Mouse (Mus musculus) layer of hippocampus, adult 2 months (tissue): ENCODE measurements around the gene Zcchc17. TPM values are rescaled to one million over a fixed set of nuclear protein-coding genes. Genes with fewer than 3 reads are reported as not detected.
A peak's percentile ranks its signal among the peaks of the same experiment; 100 is the strongest.

Experiments
- DNase-seq, 2 experiments: peaks; one replicate each; pipeline ENCODE4 v3.0.0; 2022; ENCODE audit warnings: low spot score in 2 of 2
- H3K27ac ChIP-seq: fragments of 200-600 bp; 2 replicates; pipeline ENCODE4 v1.8.1; 2022
- H3K4me3 ChIP-seq: fragments of 200-600 bp; 2 replicates; pipeline ENCODE4 v1.8.1; 2022; ENCODE audit warnings: mild to moderate bottlenecking
- CTCF ChIP-seq: fragments of 200-600 bp; conservative IDR thresholded peaks from 2 replicates; pipeline ENCODE4 v1.8.1; 2022; ENCODE audit warnings: antibody characterized with exemption, mild to moderate bottlenecking, moderate library complexity
- total RNA-seq, 2 experiments: library from RNA; stranded (reverse); gene quantifications; 2 replicates each; pipeline ENCODE4 v1.2.3; 2021

Zcchc17 gene
- total RNA-seq, 2 experiments from 2014 or later: 66.1 to 66.5 TPM

GRCm38 (mm10) chr4:130270089-130270488 lies 89.7 kb downstream of the Zcchc17 start:
- DNase-seq: peak; percentile 86
- Histone ChIP-seq H3K4me3 (no peak overlapping the region), H3K27ac (peak overlapping the region; percentile 92)
- no peak for TF ChIP-seq CTCF

- Histone ChIP-seq H3K4me3 (no peak overlapping the region), H3K27ac (no peak overlapping the region; the same call in 1 of the 2 replicates)
- no peak for TF ChIP-seq CTCF
- no peak for DNase-seq
Observed at GRCm38 (mm10) chr4:130268736-130269135, 91.0 kb downstream of the Zcchc17 start.

GRCm38 (mm10) chr4:130267069-130267468 lies 92.7 kb downstream of the Zcchc17 start:
- no peak for TF ChIP-seq CTCF
- no peak overlapping the region for H3K4me3 ChIP-seq
- H3K27ac ChIP-seq: no peak overlapping the region
- DNase-seq: no peak

- DNase-seq: no peak
- Histone ChIP-seq H3K4me3 (no peak overlapping the region), H3K27ac (no peak overlapping the region)
- TF ChIP-seq CTCF: no peak
Observed at GRCm38 (mm10) chr4:130266601-130267000, 93.1 kb downstream of the Zcchc17 start.

Other genes with a start within 250 kb of the Zcchc17 start
- 1 to 10 TPM; 2.7 to 2.8 TPM for gene Hcrtr1, start 220.6 kb downstream of the Zcchc17 start, total RNA-seq
- 10 to 100 TPM in 1 of 2 experiments, 1 to 10 TPM in 1; 9.1 to 11.7 TPM for gene Tinagl1, start 184.8 kb downstream of the Zcchc17 start, total RNA-seq
- under 1 TPM in 1 of 2 experiments, not detected in 1; 0.15 TPM for gene Gm853, start 137.5 kb downstream of the Zcchc17 start, total RNA-seq
- 10 to 100 TPM; 11.1 to 14.1 TPM for gene Serinc2, start 80.7 kb downstream of the Zcchc17 start, total RNA-seq
- gene Fabp3, start 51.3 kb downstream of the Zcchc17 start, total RNA-seq: 10 to 100 TPM; 88.5 to 92.2 TPM
- gene Gm10570, start 51.3 kb downstream of the Zcchc17 start, total RNA-seq: 1 to 10 TPM; 1.3 to 1.6 TPM
- 10 to 100 TPM; 32.4 to 33.8 TPM for gene Snrnp40, start 189 bp upstream of the Zcchc17 start, total RNA-seq
- 10 to 100 TPM; 34.5 to 35.5 TPM for gene Nkain1, start 214.2 kb upstream of the Zcchc17 start, total RNA-seq